In genomic region chr13:48102576-48102975, GRCm38 (mm10) we compare ENCODE assay signal across 21 mouse cellular contexts.
DNase-seq lines count a peak whose midpoint lies in the region; ATAC-seq and TF ChIP-seq lines count a peak whose summit lies in the region.
"Had no signal": no experiment of that assay in that cellular context is flagged by ENCODE, and none has a peak within 500 bp of the region (broad histone marks: within the 10 kb centered on the region; RNA-seq: fewer than 3 reads in every experiment).

No protein-coding gene starts in this region.

- no peaks in the 10 kb centered on the region for H3K36me3 ChIP-seq in kidney, adult 2 months (ENCODE audit: control insufficient read depth, insufficient read depth, low read length)
- no peaks in the 10 kb centered on the region for H3K36me3 ChIP-seq in neural tube, embryonic 13.5 days
- no peaks in the 10 kb centered on the region for H3K36me3 ChIP-seq in neural tube, embryonic 15.5 days
- H3K36me3 ChIP-seq in forebrain, embryonic 14.5 days (ENCODE audit: control insufficient read depth, insufficient read depth, low read length): no peaks in the 10 kb centered on the region
- H3K36me3 ChIP-seq: embryonic facial prominence, embryonic 12.5 days; neural tube, embryonic 12.5 days had no signal

- H3K27ac ChIP-seq in kidney, adult 2 months (ENCODE audit: insufficient read depth, low read depth, low read length): peak overlapping the region; percentile 16; the same call in 1 of the 2 replicates
- peak overlapping the region; percentile 68 for H3K27ac ChIP-seq in neural tube, embryonic 13.5 days (replicated peaks)
- H3K27ac ChIP-seq in neural tube, embryonic 15.5 days (replicated peaks): no peak overlapping the region
- H3K27ac ChIP-seq in forebrain, embryonic 14.5 days (ENCODE audit: low read depth, low read length): peak overlapping the region; percentile 31; the same call in 1 of the 2 replicates
- H3K27ac ChIP-seq: embryonic facial prominence, embryonic 12.5 days; neural tube, embryonic 12.5 days had no signal

- no peak overlapping the region for H3K4me2 ChIP-seq in neural tube, embryonic 13.5 days
- H3K4me2 ChIP-seq in neural tube, embryonic 15.5 days: no peak overlapping the region
- H3K4me2 ChIP-seq in forebrain, embryonic 14.5 days (ENCODE audit: low read length): peak overlapping the region; percentile 16; the same call in 1 of the 2 replicates
- H3K4me2 ChIP-seq: embryonic facial prominence, embryonic 12.5 days; neural tube, embryonic 12.5 days had no signal

- H3K4me3 ChIP-seq in kidney, adult 2 months (ENCODE audit: insufficient read depth, low read depth, low read length): peak overlapping the region; percentile 4; the same call in 1 of the 2 replicates
- H3K4me3 ChIP-seq in neural tube, embryonic 13.5 days: no peak overlapping the region
- no peak overlapping the region for H3K4me3 ChIP-seq in neural tube, embryonic 15.5 days (replicated peaks)
- H3K4me3 ChIP-seq in forebrain, embryonic 14.5 days (ENCODE audit: low read depth, low read length): no peak overlapping the region
- H3K4me3 ChIP-seq: embryonic facial prominence, embryonic 12.5 days; erythroblast, embryonic 14.5 days; neural tube, embryonic 12.5 days had no signal

- no peak for DNase-seq in kidney, adult 2 months
- no peak for DNase-seq in kidney, postnatal 25 days
- peak; percentile 27 for DNase-seq in forebrain, embryonic 14.5 days (ENCODE audit: low spot score)
- no peak for DNase-seq in right cerebral cortex, adult 18-20 months
- DNase-seq in thymus, postnatal 14 days: no peak
- DNase-seq: adrenal gland, adult 2 months; cerebellum, adult 9-10 months; gastrocnemius, postnatal 10 days; heart, adult 18-20 months; heart, postnatal 36 days; left cerebral cortex, postnatal 4 days; liver; right cerebral cortex, postnatal 14 days; thymus, adult 2 months had no signal

- H3K9ac ChIP-seq in neural tube, embryonic 13.5 days: no peak overlapping the region
- no peak overlapping the region for H3K9ac ChIP-seq in neural tube, embryonic 15.5 days (replicated peaks)
- no peak overlapping the region for H3K9ac ChIP-seq in forebrain, embryonic 14.5 days (ENCODE audit: low read length)
- H3K9ac ChIP-seq: embryonic facial prominence, embryonic 12.5 days; neural tube, embryonic 12.5 days had no signal

- no peak for TF ChIP-seq POLR2A in kidney, adult 2 months (IDR thresholded peaks at IDR 0.05; ENCODE audit: low read depth, low read length)

- WGBS in kidney, adult 2 months: 27% methylated on average over 7 of the region's 7 CpGs
- 46% methylated on average over 7 of the region's 7 CpGs for WGBS in neural tube, embryonic 13.5 days
- WGBS in neural tube, embryonic 15.5 days: 52% methylated on average over 7 of the region's 7 CpGs
- 17% methylated on average over 7 of the region's 7 CpGs for WGBS in forebrain, embryonic 14.5 days

- no peak for TF ChIP-seq CTCF in kidney, adult 2 months (conservative IDR thresholded peaks at IDR 0.05; ENCODE audit: insufficient read depth, insufficient read length, low read depth, low read length)

- H3K4me1 ChIP-seq in kidney, adult 2 months (ENCODE audit: control insufficient read depth, insufficient read depth, low read length): peaks cover 7% of the 10 kb centered on the region
- H3K4me1 ChIP-seq in neural tube, embryonic 13.5 days (replicated peaks): peaks cover 34% of the 10 kb centered on the region
- H3K4me1 ChIP-seq in neural tube, embryonic 15.5 days: peaks cover 16% of the 10 kb centered on the region
- peaks cover 32% of the 10 kb centered on the region; the same call in 1 of the 2 replicates for H3K4me1 ChIP-seq in forebrain, embryonic 14.5 days (ENCODE audit: control insufficient read depth, insufficient read depth, low read length)
- H3K4me1 ChIP-seq: embryonic facial prominence, embryonic 12.5 days had no signal

- ATAC-seq in neural tube, embryonic 13.5 days (ENCODE audit: low read depth): no peak
- no peak for ATAC-seq in neural tube, embryonic 15.5 days (ENCODE audit: low FRiP score)
- ATAC-seq in forebrain, embryonic 14.5 days: peak; percentile 22; the same call in 1 of the 2 replicates
- ATAC-seq: inflammation-experienced regulatory T-cells, adult 6 months; lung, postnatal 0 days had no signal

- no peaks in the 10 kb centered on the region for H3K27me3 ChIP-seq in kidney, adult 2 months (replicated peaks; ENCODE audit: control insufficient read depth, insufficient read depth, low read length)
- no peaks in the 10 kb centered on the region for H3K27me3 ChIP-seq in neural tube, embryonic 13.5 days
- no peaks in the 10 kb centered on the region for H3K27me3 ChIP-seq in neural tube, embryonic 15.5 days (replicated peaks)
- H3K27me3 ChIP-seq in forebrain, embryonic 14.5 days (replicated peaks; ENCODE audit: control insufficient read depth, insufficient read depth, low read length): no peaks in the 10 kb centered on the region
- H3K27me3 ChIP-seq: embryonic facial prominence, embryonic 12.5 days; neural tube, embryonic 12.5 days had no signal

- H3K9me3 ChIP-seq in neural tube, embryonic 13.5 days: no peaks in the 10 kb centered on the region
- no peaks in the 10 kb centered on the region for H3K9me3 ChIP-seq in neural tube, embryonic 15.5 days (replicated peaks)
- H3K9me3 ChIP-seq in forebrain, embryonic 14.5 days (replicated peaks; ENCODE audit: control insufficient read depth, low read length): no peaks in the 10 kb centered on the region
- H3K9me3 ChIP-seq: embryonic facial prominence, embryonic 12.5 days; neural tube, embryonic 12.5 days had no signal
